Mouse (Mus musculus): Measurements from ENCODE around the gene Plekhm2. TPM values are rescaled to one million over a fixed set of nuclear protein-coding genes. Genes with fewer than 3 reads are reported as not detected.

Gene Plekhm2
- total RNA-seq, 2 experiments from 2014 or later, result 9.8 to 12.8 TPM

- ATAC-seq (replicated peaks; ENCODE audit: poor library complexity), result no peak
These were observed 28.7 kb downstream of the Plekhm2 start for GRCm38 (mm10) chr4:141635991-141636390.

GRCm38 (mm10) chr4:141632111-141632873, 32.4 kb downstream of the Plekhm2 start:
- ATAC-seq (replicated peaks; ENCODE audit: poor library complexity), result no peak

GRCm38 (mm10) chr4:141631250-141631649, 33.4 kb downstream of the Plekhm2 start:
- no peak for ATAC-seq (replicated peaks; ENCODE audit: poor library complexity)

- no peak for ATAC-seq (replicated peaks; ENCODE audit: poor library complexity)
These were observed 34.7 kb downstream of the Plekhm2 start for GRCm38 (mm10) chr4:141630021-141630420.

GRCm38 (mm10) chr4:141628661-141629060, 36.0 kb downstream of the Plekhm2 start:
- ATAC-seq (replicated peaks; ENCODE audit: poor library complexity), result no peak

GRCm38 (mm10) chr4:141627502-141627901, 37.2 kb downstream of the Plekhm2 start:
- no peak for ATAC-seq (replicated peaks; ENCODE audit: poor library complexity)

- no peak for ATAC-seq (replicated peaks; ENCODE audit: poor library complexity)
These were observed 38.7 kb downstream of the Plekhm2 start for GRCm38 (mm10) chr4:141625774-141626550.

GRCm38 (mm10) chr4:141624983-141625773, 39.5 kb downstream of the Plekhm2 start:
- peak; percentile 88 for ATAC-seq (replicated peaks; ENCODE audit: poor library complexity)

GRCm38 (mm10) chr4:141624134-141624533, 40.6 kb downstream of the Plekhm2 start:
- ATAC-seq (replicated peaks; ENCODE audit: poor library complexity), result no peak

GRCm38 (mm10) chr4:141623666-141624065, 41.0 kb downstream of the Plekhm2 start, which contains the start of gene Slc25a34:
Slc25a34 (minus strand) TSS chr4:141623821.
- no peak for ATAC-seq (replicated peaks; ENCODE audit: poor library complexity)

GRCm38 (mm10) chr4:141623037-141623436, 41.7 kb downstream of the Plekhm2 start:
- no peak for ATAC-seq (replicated peaks; ENCODE audit: poor library complexity)

GRCm38 (mm10) chr4:141622580-141622979, 42.1 kb downstream of the Plekhm2 start:
- ATAC-seq (replicated peaks; ENCODE audit: poor library complexity), result no peak

- ATAC-seq (replicated peaks; ENCODE audit: poor library complexity), result no peak
These were observed 42.6 kb downstream of the Plekhm2 start for GRCm38 (mm10) chr4:141622091-141622490.

GRCm38 (mm10) chr4:141621297-141621696, 43.4 kb downstream of the Plekhm2 start:
- no peak for ATAC-seq (replicated peaks; ENCODE audit: poor library complexity)

GRCm38 (mm10) chr4:141619299-141619883, 45.3 kb downstream of the Plekhm2 start:
- 0 out of 2 replicates have a peak, but pooled peaks have one; percentile 22 for ATAC-seq (replicated peaks; ENCODE audit: poor library complexity)

- peak; percentile 71 for ATAC-seq (replicated peaks; ENCODE audit: poor library complexity)
These were observed 46.0 kb downstream of the Plekhm2 start, which contains the start of gene Tmem82 for GRCm38 (mm10) chr4:141618565-141619243. Tmem82 (minus strand) TSS chr4:141618633.

- peak; percentile 12; the same call in 1 of the 2 replicates for ATAC-seq (replicated peaks; ENCODE audit: poor library complexity)
These were observed 46.7 kb downstream of the Plekhm2 start for GRCm38 (mm10) chr4:141617863-141618564.

GRCm38 (mm10) chr4:141617299-141617698, 47.4 kb downstream of the Plekhm2 start:
- ATAC-seq (replicated peaks; ENCODE audit: poor library complexity), result peak; percentile 76

GRCm38 (mm10) chr4:141616811-141617210, 47.9 kb downstream of the Plekhm2 start:
- no peak for ATAC-seq (replicated peaks; ENCODE audit: poor library complexity)

Measured in megakaryocyte progenitor cell, adult 5-6 weeks (primary cell).